Mouse (Mus musculus) left cerebral cortex, postnatal 14 days (tissue): Measurements from ENCODE around the gene Mknk2. TPM values are rescaled to one million over a fixed set of nuclear protein-coding genes. Genes with fewer than 3 reads are reported as not detected.
"Not testable (repeated sequence)": the region's sequence is repeated elsewhere in the genome, so short reads cannot be mapped to it uniquely, and the experiment has no call there.

Experiments
- DNase-seq, 2 experiments: peaks; one replicate each; pipeline ENCODE4 v3.0.0; 2021 to 2022; ENCODE audit warnings: low spot score in 2 of 2, mixed read lengths in 1 of 2
- intact Hi-C: fragments of 180-260 bp; cut with DNase I; formaldehyde crosslinking; loops from one replicate; pipeline ENCODE4 v1.15.1; 2025
- total RNA-seq, 2 experiments: library from RNA; stranded (reverse); gene quantifications; 2 replicates each; pipeline ENCODE4 v1.2.3; 2021

Gene Mknk2
- total RNA-seq, 2 experiments from 2014 or later = 38.4 to 46.7 TPM

GRCm38 (mm10) chr10:80658194-80658840 lies 19.6 kb downstream of the Mknk2 start:
- intact Hi-C loops = no loop called here
- DNase-seq = no peak

- DNase-seq = no peak
- intact Hi-C loops = loop anchor here (2.0 kb wide), 1 partner anchor 18 kb away; no protein-coding TSS in a partner anchor
Observed at GRCm38 (mm10) chr10:80656863-80657623, 20.9 kb downstream of the Mknk2 start, which contains the start of gene Btbd2. Gene Btbd2 (minus strand): TSS chr10:80657071.

- peak; percentile 94 for DNase-seq
- intact Hi-C loops = loop anchor here (2.0 kb wide), 1 partner anchor 19 kb away; no protein-coding TSS in a partner anchor
Observed at GRCm38 (mm10) chr10:80656130-80656862, 21.6 kb downstream of the Mknk2 start.

- DNase-seq = no peak
- intact Hi-C loops = loop anchor here (2.0 kb wide), 1 partner anchor 19 kb away; no protein-coding TSS in a partner anchor
Observed at GRCm38 (mm10) chr10:80655406-80656129, 22.3 kb downstream of the Mknk2 start.

GRCm38 (mm10) chr10:80654866-80655265 lies 23.0 kb downstream of the Mknk2 start:
- DNase-seq = no peak
- intact Hi-C loops = no loop called here

- no peak for DNase-seq
- intact Hi-C loops = no loop called here
Observed at GRCm38 (mm10) chr10:80653156-80653720, 24.7 kb downstream of the Mknk2 start.

GRCm38 (mm10) chr10:80650392-80650791 lies 27.5 kb downstream of the Mknk2 start:
- peak in 1 of 2 experiments; percentile 72 for DNase-seq

GRCm38 (mm10) chr10:80649910-80650309 lies 28.0 kb downstream of the Mknk2 start:
- intact Hi-C loops, DNase-seq: not testable (repeated sequence)

More at GRCm38 (mm10) chr10:80650392-80650791, 27.5 kb downstream of the Mknk2 start:
- intact Hi-C loops = no loop called here

- intact Hi-C loops = no loop called here
- DNase-seq = no peak
Observed at GRCm38 (mm10) chr10:80646936-80647335, 31.0 kb downstream of the Mknk2 start.

GRCm38 (mm10) chr10:80635345-80635744 lies 42.6 kb downstream of the Mknk2 start:
- DNase-seq = no peak
- intact Hi-C loops = no loop called here

GRCm38 (mm10) chr10:80628925-80629324 lies 49.0 kb downstream of the Mknk2 start:
- DNase-seq = no peak
- intact Hi-C loops = no loop called here

- no peak for DNase-seq
- intact Hi-C loops = no loop called here
Observed at GRCm38 (mm10) chr10:80627685-80628084, 50.2 kb downstream of the Mknk2 start.

GRCm38 (mm10) chr10:80625764-80626163 lies 52.1 kb downstream of the Mknk2 start:
- DNase-seq = no peak
- intact Hi-C loops = no loop called here

- intact Hi-C loops = loop anchor here (5.0 kb wide), 1 partner anchor 46 kb away; the partner anchor contains the start of gene Klf16
- DNase-seq = peak in 1 of 2 experiments; percentile 69
Observed at GRCm38 (mm10) chr10:80623457-80624191, 54.3 kb downstream of the Mknk2 start.

GRCm38 (mm10) chr10:80622661-80623456 lies 55.1 kb downstream of the Mknk2 start, which contains the start of gene Csnk1g2:
Gene Csnk1g2 (plus strand): TSS chr10:80622838.
- peak; percentile 47 to 59 for DNase-seq
- intact Hi-C loops = loop anchor here (5.0 kb wide), 1 partner anchor 46 kb away; the partner anchor contains the start of gene Klf16

- DNase-seq = peak; percentile 100
- intact Hi-C loops = loop anchor here (5.0 kb wide), 1 partner anchor 45 kb away; the partner anchor contains the start of gene Klf16
Observed at GRCm38 (mm10) chr10:80621940-80622660, 55.8 kb downstream of the Mknk2 start.

GRCm38 (mm10) chr10:80621690-80621939 lies 56.3 kb downstream of the Mknk2 start:
- DNase-seq = no peak
- intact Hi-C loops = loop anchor here (5.0 kb wide), 1 partner anchor 44 kb away; the partner anchor contains the start of gene Klf16
